ENCODE assay signal across 30 mouse cellular contexts in genomic region chr15:77331444-77331843, GRCm38 (mm10). TPM values are rescaled to one million over a fixed set of nuclear protein-coding genes. Genes with fewer than 3 reads are reported as not detected.
A peak's percentile ranks its signal among the peaks of the same experiment; 100 is the strongest.
DNase-seq lines count a peak whose midpoint lies in the region; ATAC-seq and TF ChIP-seq lines count a peak whose summit lies in the region.
"Had no signal": no experiment of that assay in that cellular context is flagged by ENCODE, and none has a peak within 500 bp of the region (broad histone marks: within the 10 kb centered on the region; RNA-seq: fewer than 3 reads in every experiment).

No protein-coding gene starts in this region.

- no peak for TF ChIP-seq CTCF in liver, adult 2 months (IDR thresholded peaks at IDR 0.05; ENCODE audit: low read depth, low read length)

- H3K27me3 ChIP-seq in heart, embryonic 15.5 days = no peaks in the 10 kb centered on the region
- no peaks in the 10 kb centered on the region for H3K27me3 ChIP-seq in liver, adult 2 months (ENCODE audit: control insufficient read depth, insufficient read depth, low read length)
- no peaks in the 10 kb centered on the region for H3K27me3 ChIP-seq in liver, embryonic 12.5 days (replicated peaks)
- H3K27me3 ChIP-seq in limb, embryonic 11.5 days (ENCODE audit: control insufficient read depth, insufficient read depth, low read length) = no peaks in the 10 kb centered on the region
- H3K27me3 ChIP-seq: midbrain, embryonic 12.5 days had no signal

- H3K4me1 ChIP-seq in heart, embryonic 15.5 days (replicated peaks) = peaks cover 16% of the 10 kb centered on the region
- peaks cover 12% of the 10 kb centered on the region for H3K4me1 ChIP-seq in liver, adult 2 months (ENCODE audit: control insufficient read depth, insufficient read depth, low read length)
- peaks cover 11% of the 10 kb centered on the region for H3K4me1 ChIP-seq in liver, embryonic 12.5 days
- peaks cover 9% of the 10 kb centered on the region for H3K4me1 ChIP-seq in limb, embryonic 11.5 days (ENCODE audit: control insufficient read depth, insufficient read depth, low read length)

- H3K4me2 ChIP-seq in heart, embryonic 15.5 days = no peak overlapping the region
- H3K4me2 ChIP-seq in liver, embryonic 12.5 days = no peak overlapping the region
- H3K4me2 ChIP-seq in limb, embryonic 11.5 days (ENCODE audit: low read depth, severe bottlenecking) = no peak overlapping the region
- H3K4me2 ChIP-seq: hindbrain, embryonic 14.5 days; liver, embryonic 13.5 days; midbrain, embryonic 12.5 days; neural tube, embryonic 12.5 days had no signal

- ATAC-seq in heart, embryonic 15.5 days (replicated peaks; ENCODE audit: insufficient number of reproducible peaks, insufficient read depth, low FRiP score, low read depth) = no peak
- no peak for ATAC-seq in liver, embryonic 12.5 days
- no peak for ATAC-seq in limb, embryonic 11.5 days (ENCODE audit: insufficient number of reproducible peaks, low FRiP score, low TSS enrichment, low read depth)
- no peak for ATAC-seq in inflammation-experienced regulatory T-cells, adult 6 months
- ATAC-seq: CD4-positive, CD25-positive, alpha-beta regulatory T cell, adult 4 months; lung, postnatal 0 days had no signal

- no peak for DNase-seq in heart, adult 18-20 months
- DNase-seq in liver, adult 2 months (ENCODE audit: extremely low read depth, low read depth, low spot score) = no peak
- DNase-seq in limb, embryonic 11.5 days (ENCODE audit: low spot score) = no peak
- DNase-seq in testis, postnatal 14 days (ENCODE audit: low spot score) = no peak
- DNase-seq: adrenal gland, adult 2 months; adrenal gland, postnatal 36 days; cerebellum, adult 18-20 months; cerebellum, postnatal 14 days; gastrocnemius, adult 2 months; kidney, adult 18-20 months; layer of hippocampus, postnatal 36 days; left cerebral cortex, postnatal 4 days; liver, embryonic 13.5 days; lung, adult 18-20 months; lung, postnatal 4 days; right cerebral cortex, postnatal 4 days; thymus, adult 2 months; thymus, postnatal 36 days had no signal

- peak overlapping the region; percentile 36; the same call in 1 of the 2 replicates for H3K27ac ChIP-seq in heart, embryonic 15.5 days
- H3K27ac ChIP-seq in liver, adult 2 months (replicated peaks; ENCODE audit: insufficient read depth, low read depth, low read length) = 0 out of 2 replicates have a peak overlapping the region, but pooled peaks have one; percentile 6
- no peak overlapping the region for H3K27ac ChIP-seq in liver, embryonic 12.5 days
- peak overlapping the region; percentile 43; the same call in 1 of the 2 replicates for H3K27ac ChIP-seq in limb, embryonic 11.5 days (replicated peaks; ENCODE audit: low read depth, low read length)
- H3K27ac ChIP-seq: forebrain, embryonic 10.5 days; gastrocnemius, adult 2 months; hindbrain, embryonic 14.5 days; liver, embryonic 13.5 days; midbrain, embryonic 12.5 days; neural tube, embryonic 12.5 days; stomach, postnatal 0 days had no signal

- no peak for TF ChIP-seq POLR2A in liver, adult 2 months (IDR thresholded peaks at IDR 0.05; ENCODE audit: extremely low read depth, insufficient read depth, low read length)

- 74% methylated on average over 4 of the region's 4 CpGs for WGBS in heart, embryonic 15.5 days
- 86% methylated on average over 4 of the region's 4 CpGs for WGBS in liver, adult 2 months
- WGBS in liver, embryonic 12.5 days (ENCODE audit: insufficient replicate concordance) = 77% methylated on average over 4 of the region's 4 CpGs
- 60% methylated on average over 4 of the region's 4 CpGs for WGBS in limb, embryonic 11.5 days

- H3K9ac ChIP-seq in heart, embryonic 15.5 days = no peak overlapping the region
- no peak overlapping the region for H3K9ac ChIP-seq in liver, adult 2 months (ENCODE audit: low read depth, low read length)
- H3K9ac ChIP-seq in liver, embryonic 12.5 days = no peak overlapping the region
- H3K9ac ChIP-seq in limb, embryonic 11.5 days (ENCODE audit: low read length) = no peak overlapping the region
- H3K9ac ChIP-seq: hindbrain, embryonic 14.5 days; liver, embryonic 13.5 days; midbrain, embryonic 12.5 days; neural tube, embryonic 12.5 days had no signal

- no peaks in the 10 kb centered on the region for H3K79me2 ChIP-seq in liver, adult 2 months (ENCODE audit: control insufficient read depth, insufficient read depth, low read length)

- H3K9me3 ChIP-seq in heart, embryonic 15.5 days (replicated peaks) = no peaks in the 10 kb centered on the region
- H3K9me3 ChIP-seq in liver, embryonic 12.5 days (replicated peaks) = no peaks in the 10 kb centered on the region
- H3K9me3 ChIP-seq in limb, embryonic 11.5 days (ENCODE audit: control insufficient read depth, low read length) = no peaks in the 10 kb centered on the region; the same call in 1 of the 2 replicates
- H3K9me3 ChIP-seq: forebrain, embryonic 10.5 days; liver, embryonic 13.5 days; megakaryocyte, embryonic 14.5 days; midbrain, embryonic 12.5 days; neural tube, embryonic 12.5 days had no signal

- no peaks in the 10 kb centered on the region for H3K36me3 ChIP-seq in heart, embryonic 15.5 days
- no peaks in the 10 kb centered on the region for H3K36me3 ChIP-seq in liver, adult 2 months (ENCODE audit: control insufficient read depth, insufficient read depth, low read length)
- H3K36me3 ChIP-seq in liver, embryonic 12.5 days = no peaks in the 10 kb centered on the region
- no peaks in the 10 kb centered on the region for H3K36me3 ChIP-seq in limb, embryonic 11.5 days (ENCODE audit: control insufficient read depth, insufficient read depth, low read length)
- H3K36me3 ChIP-seq: forebrain, embryonic 10.5 days; liver, embryonic 13.5 days; midbrain, embryonic 12.5 days; neural tube, embryonic 12.5 days had no signal

- no peak overlapping the region for H3K4me3 ChIP-seq in heart, embryonic 15.5 days
- no peak overlapping the region for H3K4me3 ChIP-seq in liver, adult 2 months (ENCODE audit: insufficient read depth, low read depth, low read length)
- no peak overlapping the region for H3K4me3 ChIP-seq in liver, embryonic 12.5 days
- no peak overlapping the region for H3K4me3 ChIP-seq in limb, embryonic 11.5 days (ENCODE audit: low read depth, low read length)
- H3K4me3 ChIP-seq: forebrain, embryonic 10.5 days; gastrocnemius, adult 2 months; liver, embryonic 13.5 days; megakaryocyte, embryonic 14.5 days; midbrain, embryonic 12.5 days; myocyte; neural tube, embryonic 12.5 days had no signal

RNA-seq across cellular contexts. Expression of gene Rbfox2, which starts 24.6 kb away (rescaled TPM):
- 54.6 and 61.2 TPM in 2 replicates for polyA plus RNA-seq in heart, embryonic 15.5 days (2015; fragmentation: Nextera tagmentation; extraction: Ambion mirVana)
- total RNA-seq in heart, adult 18-20 months (2021) = 10 to 100 TPM; 86.5 to 90.5 TPM
- total RNA-seq in liver, adult 2 months (2014; rRNA removed) = 17.4 and 21.6 TPM in 2 replicates
- 18.2 and 21.5 TPM in 2 replicates for polyA plus RNA-seq in liver, adult 2 months (2012; rRNA removed)
- polyA plus RNA-seq in liver, embryonic 12.5 days (2016; fragmentation: Nextera tagmentation; extraction: Ambion mirVana) = 13.0 and 13.1 TPM in 2 replicates
- 71.5 and 74.2 TPM in 2 replicates for polyA plus RNA-seq in limb, embryonic 11.5 days (2014; fragmentation: Nextera tagmentation; extraction: Ambion mirVana)
- polyA plus RNA-seq in inflammation-experienced regulatory T-cells, adult 6 months (2017; shearing (Covaris generic)) = not detected
- polyA plus RNA-seq: CD4-positive, CD25-positive, alpha-beta regulatory T cell, adult 4 months had no signal

Comparison
In these comparisons a context has a peak if more than half of its experiments do, and no peak if none do; other contexts are left out.
1. RNA of gene Rbfox2, which starts 24.6 kb away (polyA plus RNA-seq): 71.5 to 74.2 TPM in limb, embryonic 11.5 days, 54.6 to 61.2 TPM in heart, embryonic 15.5 days, 18.2 to 21.5 TPM in liver, adult 2 months and 13.0 to 13.1 TPM in liver, embryonic 12.5 days; not detected in inflammation-experienced regulatory T-cells, adult 6 months; every median in the first group is over 10 times any median in the second.